ENCODE assay signal across 8 mouse cellular contexts in genomic region chr9:107580501-107581317, GRCm38 (mm10). TPM values are rescaled to one million over a fixed set of nuclear protein-coding genes. Genes with fewer than 3 reads are reported as not detected.
DNase-seq lines count a peak whose midpoint lies in the region; ATAC-seq and TF ChIP-seq lines count a peak whose summit lies in the region.

Gene Hyal3, plus strand, starts transcription at chr9:107580818.

- 1% methylated on average over 32 of the region's 32 CpGs for WGBS in forebrain, embryonic 14.5 days
- WGBS in liver, postnatal 0 days (ENCODE audit: insufficient replicate concordance) = 0% methylated on average over 31 of the region's 32 CpGs
- under 1% methylated on average over 32 of the region's 32 CpGs for WGBS in neural tube, embryonic 14.5 days

- no peaks in the 10 kb centered on the region for H3K27me3 ChIP-seq in forebrain, embryonic 14.5 days (replicated peaks; ENCODE audit: control insufficient read depth, insufficient read depth, low read length)
- H3K27me3 ChIP-seq in liver, postnatal 0 days (ENCODE audit: insufficient read depth, low read length) = no peaks in the 10 kb centered on the region
- no peaks in the 10 kb centered on the region for H3K27me3 ChIP-seq in neural tube, embryonic 14.5 days (ENCODE audit: control insufficient read depth, insufficient read depth, low read length)

- peak within 1 kb of the TSS; percentile 60 for H3K9ac ChIP-seq in forebrain, embryonic 14.5 days (ENCODE audit: low read length)
- H3K9ac ChIP-seq in liver, postnatal 0 days (replicated peaks) = peak within 1 kb of the TSS; percentile 86
- H3K9ac ChIP-seq in neural tube, embryonic 14.5 days (replicated peaks; ENCODE audit: low read depth, low read length) = peak within 1 kb of the TSS; percentile 67

- peak; percentile 87 for ATAC-seq in forebrain, embryonic 14.5 days
- ATAC-seq in liver, postnatal 0 days = peak; percentile 68
- peak; percentile 65 for ATAC-seq in neural tube, embryonic 14.5 days (ENCODE audit: low read depth)

- H3K4me3 ChIP-seq in forebrain, embryonic 14.5 days (ENCODE audit: low read depth, low read length) = peak within 1 kb of the TSS; percentile 58
- peak within 1 kb of the TSS; percentile 55 for H3K4me3 ChIP-seq in liver, postnatal 0 days (ENCODE audit: low read depth, low read length)
- H3K4me3 ChIP-seq in neural tube, embryonic 14.5 days (ENCODE audit: low read depth, low read length) = peak within 1 kb of the TSS; percentile 43

- H3K36me3 ChIP-seq in forebrain, embryonic 14.5 days (ENCODE audit: control insufficient read depth, insufficient read depth, low read length) = peaks cover 11% of the 10 kb centered on the region; the same call in 1 of the 2 replicates
- peaks cover 16% of the 10 kb centered on the region for H3K36me3 ChIP-seq in liver, postnatal 0 days (replicated peaks; ENCODE audit: insufficient read depth, low read length)
- H3K36me3 ChIP-seq in neural tube, embryonic 14.5 days (ENCODE audit: control insufficient read depth, insufficient read depth, low read length) = peaks cover 7% of the 10 kb centered on the region; the same call in 1 of the 2 replicates

- peak; percentile 42; the same call in 1 of the 2 replicates for TF ChIP-seq EP300 in liver, postnatal 0 days (IDR thresholded peaks at IDR 0.05; ENCODE audit: low read depth)

- DNase-seq in ES-CJ7 (ENCODE audit: low read depth, low spot score) = peak; percentile 85
- DNase-seq in cerebellum, adult 11-12 months = peak; percentile 91
- peak; percentile 95 for DNase-seq in forebrain, embryonic 14.5 days (ENCODE audit: low spot score)
- peak; percentile 87 to 91 for DNase-seq in heart, postnatal 14 days
- peak; percentile 91 for DNase-seq in layer of hippocampus, adult 11-12 months (ENCODE audit: low spot score)
- DNase-seq in liver, postnatal 0 days = peak; percentile 88
- DNase-seq in testis, postnatal 14 days (ENCODE audit: low spot score) = peak; percentile 87

- TF ChIP-seq CTCF in liver, postnatal 0 days (IDR thresholded peaks at IDR 0.05; ENCODE audit: low read depth) = 0 out of 2 replicates have a peak, but pooled peaks have one; percentile 3

- H3K27ac ChIP-seq in forebrain, embryonic 14.5 days (ENCODE audit: low read depth, low read length) = peak within 1 kb of the TSS; percentile 74
- H3K27ac ChIP-seq in liver, postnatal 0 days (ENCODE audit: low read depth) = peak within 1 kb of the TSS; percentile 94
- peak within 1 kb of the TSS; percentile 61 for H3K27ac ChIP-seq in neural tube, embryonic 14.5 days (ENCODE audit: low read depth, low read length)

- H3K4me2 ChIP-seq in forebrain, embryonic 14.5 days (ENCODE audit: low read length) = peak within 1 kb of the TSS; percentile 71
- peak within 1 kb of the TSS; percentile 97 for H3K4me2 ChIP-seq in liver, postnatal 0 days (ENCODE audit: low read depth, low read length)
- peak within 1 kb of the TSS; percentile 93 for H3K4me2 ChIP-seq in neural tube, embryonic 14.5 days (ENCODE audit: low read depth, low read length)

- no peaks in the 10 kb centered on the region for H3K9me3 ChIP-seq in forebrain, embryonic 14.5 days (replicated peaks; ENCODE audit: control insufficient read depth, low read length)
- H3K9me3 ChIP-seq in liver, postnatal 0 days (ENCODE audit: low read length) = no peaks in the 10 kb centered on the region
- no peaks in the 10 kb centered on the region for H3K9me3 ChIP-seq in neural tube, embryonic 14.5 days (ENCODE audit: control insufficient read depth, low read length)

- intact Hi-C loops in heart, postnatal 14 days (cut with DNase I) = no loop called here

- H3K4me1 ChIP-seq in forebrain, embryonic 14.5 days (ENCODE audit: control insufficient read depth, insufficient read depth, low read length) = peaks cover 13% of the 10 kb centered on the region
- peaks cover 37% of the 10 kb centered on the region for H3K4me1 ChIP-seq in liver, postnatal 0 days (ENCODE audit: insufficient read depth)
- H3K4me1 ChIP-seq in neural tube, embryonic 14.5 days (ENCODE audit: control insufficient read depth, insufficient read depth, low read length) = peaks cover 18% of the 10 kb centered on the region

RNA-seq across cellular contexts. Expression of gene Hyal3, which starts in this region (rescaled TPM):
- polyA plus RNA-seq in forebrain, embryonic 14.5 days (2014; fragmentation: Nextera tagmentation; extraction: Ambion mirVana) = 0.66 and 1.0 TPM in 2 replicates
- under 1 TPM; 0.31 to 0.49 TPM for total RNA-seq in heart, postnatal 14 days (2021)
- 0.65 and 0.86 TPM in 2 replicates for polyA plus RNA-seq in liver, postnatal 0 days (2015; fragmentation: Nextera tagmentation; extraction: Ambion mirVana)
- polyA plus RNA-seq in neural tube, embryonic 14.5 days (2014; fragmentation: Nextera tagmentation; extraction: Ambion mirVana) = 1.5 and 2.1 TPM in 2 replicates

Comparison
In these comparisons a context has a peak if more than half of its experiments do, and no peak if none do; other contexts are left out.
1. Peak in every context shown above with its lines: DNase-seq, ATAC-seq, H3K4me3 ChIP-seq and H3K27ac ChIP-seq.
2. Peak in DNase-seq in heart, postnatal 14 days; RNA of the gene not detected or under 1 TPM.
3. Peak in DNase-seq, ATAC-seq, H3K4me3 ChIP-seq, H3K27ac ChIP-seq, H3K9ac ChIP-seq and H3K4me2 ChIP-seq in liver, postnatal 0 days; RNA of the gene not detected or under 1 TPM.